ENCODE assay signal across 7 mouse cellular contexts in the genomic region with DNA sequence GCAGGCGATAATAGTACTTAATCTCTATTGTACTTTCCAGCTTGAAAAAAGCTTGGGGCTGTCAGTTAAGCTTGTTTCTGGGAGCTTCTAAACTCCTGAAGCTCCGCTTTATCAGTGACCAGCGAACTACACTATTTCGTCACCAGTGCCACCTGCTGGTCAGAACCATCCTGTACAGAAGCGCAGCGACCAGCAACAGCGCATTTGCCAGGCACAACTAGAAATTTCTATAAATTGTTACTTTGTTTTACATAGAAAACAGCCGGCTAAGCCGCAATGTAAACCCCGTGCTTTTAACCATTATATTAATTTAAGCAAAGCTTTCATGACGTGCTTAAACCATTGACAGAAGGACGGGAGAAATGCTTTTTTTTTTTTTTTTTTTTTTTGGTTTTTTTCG. TPM values are rescaled to one million over a fixed set of nuclear protein-coding genes. Genes with fewer than 3 reads are reported as not detected.
DNase-seq lines count a peak whose midpoint lies in the region; ATAC-seq lines count a peak whose summit lies in the region.

No protein-coding gene starts in this region.

- peaks cover 4% of the 10 kb centered on the region for H3K27me3 ChIP-seq in intestine, embryonic 14.5 days (replicated peaks; ENCODE audit: control insufficient read depth, insufficient read depth, low read length)

- H3K4me3 ChIP-seq in intestine, embryonic 14.5 days (ENCODE audit: low read depth, low read length) = peak overlapping the region; percentile 46

- WGBS in intestine, embryonic 14.5 days = 4% methylated on average over 13 of the region's 13 CpGs

- intact Hi-C loops in left cerebral cortex, postnatal 25 days (cut with DNase I) = loop anchor here (2.0 to 5.0 kb wide), 2 partner anchors 70 to 172 kb away; no protein-coding TSS in a partner anchor

- peaks cover 21% of the 10 kb centered on the region for H3K36me3 ChIP-seq in intestine, embryonic 14.5 days (ENCODE audit: control insufficient read depth, insufficient read depth, low read length)

- no peak for ATAC-seq in intestine, embryonic 14.5 days (replicated peaks; ENCODE audit: low FRiP score, low TSS enrichment, low read depth)

- peaks cover 4% of the 10 kb centered on the region; the same call in 1 of the 2 replicates for H3K9me3 ChIP-seq in intestine, embryonic 14.5 days (ENCODE audit: control insufficient read depth, low read length)

- H3K4me1 ChIP-seq in intestine, embryonic 14.5 days (replicated peaks; ENCODE audit: control insufficient read depth, insufficient read depth, low read length) = no peaks in the 10 kb centered on the region

- peak; percentile 46 for DNase-seq in T-cell, adult 2 months (ENCODE audit: low spot score)
- peak; percentile 75 for DNase-seq in cerebellum, adult 9-10 months
- peak; percentile 79 for DNase-seq in gastrocnemius, postnatal 10 days
- DNase-seq in intestine, embryonic 14.5 days (ENCODE audit: low spot score) = peak; percentile 91
- DNase-seq in left cerebral cortex, postnatal 25 days (ENCODE audit: low spot score in 2 of 2) = peak; percentile 67 to 68
- peak; percentile 88 for DNase-seq in mesoderm, embryonic 11.5 days (ENCODE audit: low read depth, low spot score)
- DNase-seq in skeletal muscle tissue, adult 2 months (ENCODE audit: low read depth, low spot score) = peak; percentile 71

- H3K4me2 ChIP-seq in intestine, embryonic 14.5 days (ENCODE audit: low read length) = peak overlapping the region; percentile 88

- H3K9ac ChIP-seq in intestine, embryonic 14.5 days (ENCODE audit: low read length) = no peak overlapping the region

- H3K27ac ChIP-seq in intestine, embryonic 14.5 days (ENCODE audit: low read depth) = no peak overlapping the region

RNA-seq across cellular contexts. Expression of gene Sec31b, which starts 0.9 kb away (rescaled TPM):
- total RNA-seq in gastrocnemius, postnatal 10 days (2021) = 1 to 10 TPM; 5.1 to 5.6 TPM
- 0.41 and 0.48 TPM in 2 replicates for polyA plus RNA-seq in intestine, embryonic 14.5 days (2014; fragmentation: Nextera tagmentation; extraction: Ambion mirVana)
- total RNA-seq in left cerebral cortex, postnatal 25 days (2021) = under 1 TPM; 0.09 to 0.16 TPM

RNA-seq across cellular contexts. Expression of gene Gm20538, which starts 7.9 kb away (rescaled TPM):
- total RNA-seq in gastrocnemius, postnatal 10 days (2021) = not detected
- polyA plus RNA-seq in intestine, embryonic 14.5 days (2014; fragmentation: Nextera tagmentation; extraction: Ambion mirVana) = not detected in 2 replicates
- total RNA-seq in left cerebral cortex, postnatal 25 days (2021) = not detected

RNA-seq across cellular contexts. Expression of gene Ndufb8, which starts 10.5 kb away (rescaled TPM):
- total RNA-seq in gastrocnemius, postnatal 10 days (2021) = 100 to 1,000 TPM; 675 to 794 TPM
- 595 and 617 TPM in 2 replicates for polyA plus RNA-seq in intestine, embryonic 14.5 days (2014; fragmentation: Nextera tagmentation; extraction: Ambion mirVana)
- total RNA-seq in left cerebral cortex, postnatal 25 days (2021) = 100 to 1,000 TPM; 360 to 373 TPM

RNA-seq across cellular contexts. Expression of gene Hif1an, which starts 17.9 kb away (rescaled TPM):
- 10 to 100 TPM; 89.6 to 91.5 TPM for total RNA-seq in gastrocnemius, postnatal 10 days (2021)
- polyA plus RNA-seq in intestine, embryonic 14.5 days (2014; fragmentation: Nextera tagmentation; extraction: Ambion mirVana) = 24.8 TPM in 2 replicates
- total RNA-seq in left cerebral cortex, postnatal 25 days (2021) = 10 to 100 TPM; 34.1 to 34.7 TPM

RNA-seq across cellular contexts. Expression of gene Wnt8b, which starts 51.5 kb away (rescaled TPM):
- total RNA-seq in gastrocnemius, postnatal 10 days (2021) = not detected
- polyA plus RNA-seq in intestine, embryonic 14.5 days (2014; fragmentation: Nextera tagmentation; extraction: Ambion mirVana) = not detected in 2 replicates
- not detected for total RNA-seq in left cerebral cortex, postnatal 25 days (2021)

Comparison
In these comparisons a context has a peak if more than half of its experiments do, and no peak if none do; other contexts are left out.
1. RNA of gene Sec31b, which starts 0.9 kb away (total RNA-seq): 5.1 to 5.6 TPM in gastrocnemius, postnatal 10 days; 0.09 to 0.16 TPM in left cerebral cortex, postnatal 25 days; every median in the first group is over 4 times any median in the second.
2. Peak in every context shown above with its lines, with median percentiles within 50 percentile points of each other: DNase-seq.